Mouse (Mus musculus): ENCODE data around the gene Mcts1. TPM values are rescaled to one million over a fixed set of nuclear protein-coding genes. Genes with fewer than 3 reads are reported as not detected.

Mcts1 gene
- 203 TPM for polyA plus RNA-seq (2014; fragmentation: Illumina TruSeq; extraction: RNeasy Lipid Tissue Mini Kit (QIAGEN cat#74804))

GRCm38 (mm10) chrX:38600177-38600994, at the start of gene Mcts1:
TSS of gene Mcts1 (plus strand) at chrX:38600578.

GRCm38 (mm10) chrX:38576078-38576477, 24.3 kb upstream of the Mcts1 start, which contains the start of gene Cul4b:
TSS of gene Cul4b (minus strand) at chrX:38576196.

GRCm38 (mm10) chrX:38634801-38635637, 34.6 kb downstream of the Mcts1 start, which contains the start of gene C1galt1c1:
TSS of gene C1galt1c1 (minus strand) at chrX:38635087.

Other genes starting within 250 kb of the Mcts1 start
- gene Lamp2, start 144.1 kb upstream of the Mcts1 start, polyA plus RNA-seq (2014; fragmentation: Illumina TruSeq; extraction: RNeasy Lipid Tissue Mini Kit (QIAGEN cat#74804)) = 992 TPM
- 286 TPM for gene Cul4b, start 24.4 kb upstream of the Mcts1 start, polyA plus RNA-seq (2014; fragmentation: Illumina TruSeq; extraction: RNeasy Lipid Tissue Mini Kit (QIAGEN cat#74804))
- 89.1 TPM for gene C1galt1c1, start 34.5 kb downstream of the Mcts1 start, polyA plus RNA-seq (2014; fragmentation: Illumina TruSeq; extraction: RNeasy Lipid Tissue Mini Kit (QIAGEN cat#74804))
- gene 6030498E09Rik, start 172.1 kb downstream of the Mcts1 start, polyA plus RNA-seq (2014; fragmentation: Illumina TruSeq; extraction: RNeasy Lipid Tissue Mini Kit (QIAGEN cat#74804)) = not detected

Data from ovary, adult 10 weeks (tissue).